Mouse (Mus musculus) olfactory bulb, adult 2 months (tissue): ENCODE measurements around the gene Pno1.

Experiments used
- CTCF ChIP-seq: fragments of 200-500 bp; IDR thresholded peaks from 2 replicates; pipeline ENCODE4 v1.5.1; 2012; ENCODE audit warnings: low read depth, mild to moderate bottlenecking, low read length, moderate library complexity; ENCODE audit not compliant: insufficient read depth
- POLR2A ChIP-seq: fragments of 200-500 bp; IDR thresholded peaks from 2 replicates; pipeline ENCODE4 v1.6.1; 2012; ENCODE audit warnings: mild to moderate bottlenecking, low read depth, low read length, moderate library complexity; ENCODE audit not compliant: insufficient read depth

DNA sequence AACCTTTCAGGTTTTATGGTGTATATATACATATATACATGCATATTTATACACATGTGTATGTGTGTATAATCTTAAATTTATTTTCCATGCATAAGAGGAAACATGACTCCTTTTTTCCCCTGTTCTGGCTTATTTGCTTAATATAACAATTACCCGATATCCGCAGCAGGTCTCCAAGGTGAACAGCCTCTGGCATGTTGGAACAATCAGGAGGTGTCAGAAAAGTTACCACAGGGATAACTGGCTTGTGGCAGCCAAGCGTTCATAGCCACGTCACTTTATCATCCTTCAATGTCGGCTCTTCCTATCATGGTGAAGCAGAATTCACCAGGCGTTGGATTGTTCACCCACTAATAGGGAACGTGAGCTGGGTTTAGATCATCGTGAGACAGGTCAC lies 9.8 kb upstream of the Pno1 start:
- TF ChIP-seq CTCF (no peak), POLR2A (no peak)
